Mouse (Mus musculus) adipocyte (in vitro differentiated cells): ENCODE measurements at regions not wholly inside any gene's neighbourhood (a gene's known extent, or its start where the extent isn't known, plus 50 kb on each side); places are given as distances from the start of the nearest gene placed in this dataset.

ENCODE experiments used
- DNase-seq: peaks from one replicate; pipeline ENCODE4 v3.0.0-alpha.2; 2016; ENCODE audit warnings: low spot score

DNA sequence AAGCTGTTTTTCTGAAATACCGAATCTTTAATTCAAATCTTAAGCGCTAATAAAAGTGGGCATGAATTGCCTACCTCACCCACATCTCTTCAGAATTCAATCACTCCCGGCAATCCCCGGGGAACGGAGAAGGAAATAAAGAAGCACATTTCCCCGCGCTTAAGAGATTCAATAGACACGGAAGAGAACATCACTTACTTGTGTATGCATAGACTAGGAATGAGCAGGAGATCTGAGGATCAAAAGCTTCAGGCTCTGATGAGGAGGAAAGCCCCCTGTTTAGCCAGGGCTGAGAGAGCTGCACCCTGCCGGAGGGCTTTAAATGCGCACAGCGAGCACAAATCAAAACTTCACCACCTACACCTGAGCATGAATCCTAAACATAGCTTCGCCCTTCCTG lies 72.0 kb upstream of the Arglu1 start:
- DNase-seq: no peak

DNA sequence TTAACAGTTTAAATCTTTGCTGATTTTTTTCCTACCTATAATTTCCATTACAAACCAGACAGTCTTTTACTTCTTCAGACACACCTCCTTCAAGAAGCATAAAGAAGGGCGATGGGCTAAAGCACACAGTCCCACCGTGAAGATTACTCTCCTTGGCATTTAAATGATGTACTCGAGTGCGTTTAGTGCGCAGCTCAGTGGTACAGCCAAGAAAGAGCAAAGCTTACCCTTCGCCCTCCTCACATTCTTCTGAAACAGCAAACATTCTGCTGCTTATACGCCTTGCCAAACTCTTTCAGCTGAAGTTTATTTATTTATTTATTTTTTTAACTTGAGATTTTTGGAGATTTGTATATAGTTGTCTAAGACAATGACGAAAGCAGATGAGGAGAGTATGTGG lies 68.0 kb upstream of the Arglu1 start:
- no peak for DNase-seq

DNA sequence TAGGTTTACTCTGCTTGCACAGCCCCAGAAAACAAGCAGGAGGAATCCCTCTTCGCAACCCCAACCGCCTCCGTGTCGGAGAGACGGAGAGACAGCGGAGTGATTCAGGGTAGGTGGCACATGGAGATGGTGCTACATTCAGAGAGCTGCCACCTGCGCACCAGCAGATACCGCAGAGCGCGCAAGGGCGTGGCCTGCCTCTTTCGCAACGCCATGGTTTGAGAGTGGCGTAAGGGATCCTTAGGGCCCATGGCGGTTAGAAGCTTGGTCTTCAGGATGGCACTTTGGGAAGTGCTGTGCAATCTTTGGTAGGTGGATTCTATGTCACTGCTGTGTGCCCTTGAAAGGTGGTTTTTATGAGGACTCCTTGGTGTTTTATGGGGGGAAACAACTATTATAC lies 60.9 kb upstream of the Arglu1 start:
- DNase-seq: no peak

DNA sequence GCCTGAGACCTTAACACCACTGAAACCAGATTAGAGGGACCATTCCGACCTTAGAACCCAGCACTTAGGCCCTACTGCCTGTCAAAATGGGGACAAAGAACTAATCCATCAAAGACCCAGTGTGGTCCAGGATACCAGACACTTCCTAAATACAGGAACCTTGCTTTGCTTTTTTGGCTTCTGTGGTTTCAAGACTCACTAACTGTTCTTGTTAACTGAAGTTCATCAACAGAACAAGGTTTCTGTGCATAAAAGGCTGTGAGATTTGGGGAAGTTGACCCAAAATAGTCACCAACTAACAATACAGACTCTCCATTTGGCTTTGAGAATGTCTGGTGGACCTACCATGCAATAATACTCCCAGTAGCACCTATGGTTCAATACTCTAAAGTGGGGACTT lies 56.4 kb upstream of the Arglu1 start:
- DNase-seq: no peak

DNA sequence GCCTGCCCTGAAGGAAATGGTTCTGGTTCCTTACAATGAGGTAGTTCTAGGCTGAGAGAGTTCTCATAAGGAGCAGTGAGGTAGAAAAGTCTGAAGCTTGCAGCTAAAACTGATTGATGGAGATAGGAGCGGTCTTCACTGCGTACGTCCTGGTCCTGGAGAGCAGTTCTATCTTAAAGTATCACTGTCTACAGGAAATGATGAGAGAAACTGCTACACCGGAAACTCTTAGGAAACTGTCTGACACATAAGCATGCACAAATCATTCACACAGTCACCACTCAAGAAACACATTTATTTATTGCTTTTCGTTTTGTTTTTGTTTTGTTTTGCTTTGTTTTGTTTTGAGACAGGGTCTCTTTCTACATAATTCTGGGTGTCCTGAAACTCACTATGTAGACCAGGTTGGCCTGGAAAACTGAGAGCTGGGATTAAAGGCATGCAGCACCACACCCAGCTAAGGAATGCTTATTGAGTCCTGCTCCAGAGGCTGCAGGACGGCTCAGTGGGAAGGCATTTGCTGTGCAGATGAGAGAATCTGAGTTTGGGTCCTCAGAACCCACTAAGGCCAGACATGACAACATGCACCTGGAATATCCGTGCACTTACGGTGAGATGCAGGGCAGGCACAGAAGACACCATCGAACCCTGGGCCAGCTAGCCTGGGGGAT lies 55.4 kb upstream of the Arglu1 start:
- DNase-seq: no peak
